Mouse (Mus musculus) heart, postnatal 0 days (tissue): Measurements from ENCODE around the gene Cd300a. TPM values are rescaled to one million over a fixed set of nuclear protein-coding genes. Genes with fewer than 3 reads are reported as not detected.

ENCODE experiments used
- ATAC-seq: fragments of 200-750 bp; cut with Nextera tagmentation; 2 replicates; pipeline ENCODE4 v1.8.0; 2017; ENCODE audit warnings: low read depth, moderate number of reproducible peaks, moderate library complexity; ENCODE audit not compliant: insufficient read depth
- DNase-seq: peaks from one replicate; pipeline ENCODE4 v3.0.0-alpha.2; 2016; ENCODE audit warnings: low spot score
- H3K27ac ChIP-seq: fragments of 300-500 bp; sonication (generic); 2 replicates; pipeline ENCODE4 v1.5.1; 2014; ENCODE audit warnings: low read depth, mild to moderate bottlenecking
- H3K27me3 ChIP-seq: fragments of 300-500 bp; sonication (generic); 2 replicates; pipeline ENCODE4 v1.6.1; 2014; ENCODE audit warnings: low read length, mixed read lengths; ENCODE audit not compliant: control insufficient read depth, insufficient read depth
- H3K36me3 ChIP-seq: fragments of 300-500 bp; sonication (generic); replicated peaks from 2 replicates; pipeline ENCODE4 v1.6.1; 2014; ENCODE audit warnings: low read length, mixed read lengths; ENCODE audit not compliant: control insufficient read depth, insufficient read depth
- H3K4me1 ChIP-seq: fragments of 300-500 bp; sonication (generic); 2 replicates; pipeline ENCODE4 v1.6.1; 2014; ENCODE audit warnings: antibody characterized with exemption; ENCODE audit not compliant: control insufficient read depth, insufficient read depth
- H3K4me2 ChIP-seq: fragments of 300-500 bp; sonication (generic); 2 replicates; pipeline ENCODE4 v1.6.1; 2014; ENCODE audit warnings: low read depth, mild to moderate bottlenecking, low read length, moderate library complexity
- H3K4me3 ChIP-seq: fragments of 300-500 bp; sonication (generic); 2 replicates; pipeline ENCODE4 v1.5.1; 2014; ENCODE audit warnings: low read depth, low read length
- H3K9ac ChIP-seq: fragments of 300-500 bp; sonication (generic); replicated peaks from 2 replicates; pipeline ENCODE4 v1.6.1; 2014; ENCODE audit warnings: low read depth, low read length, mixed read lengths
- H3K9me3 ChIP-seq: fragments of 300-500 bp; sonication (generic); replicated peaks from 2 replicates; pipeline ENCODE4 v1.6.1; 2016; ENCODE audit warnings: low read length; ENCODE audit not compliant: control insufficient read depth
- CTCF ChIP-seq: IDR thresholded peaks from 2 replicates; pipeline ENCODE4 v1.5.1; 2016; ENCODE audit warnings: antibody characterized with exemption, control low read depth, low read depth
- EP300 ChIP-seq: IDR thresholded peaks from 2 replicates; pipeline ENCODE4 v1.6.1; 2016; ENCODE audit warnings: antibody characterized with exemption, low read depth
- WGBS: fragments of 180-500 bp; shearing (Covaris S2); extraction: QIAGEN DNeasy Blood & Tissue Kit; methylation state at CpG from one replicate; pipeline ENCODE4 v1.1.7; 2014; 5-methylcytosine and 5-hydroxymethylcytosine counted together
- polyA plus RNA-seq: library from polyadenylated mRNA; unstranded; fragments of >200 nt; fragmentation: Nextera tagmentation; extraction: Ambion mirVana; gene quantifications from 2 replicates; pipeline ENCODE4 v1.2.1, GENCODE M21; 2015
- total RNA-seq: library from RNA; depleted of rRNA; stranded (reverse); fragments of >200 nt; gene quantifications from 2 replicates; pipeline ENCODE4 v1.2.3, GENCODE M21; 2014; ENCODE audit warnings: low replicate concordance

The Cd300a gene
- total and polyA plus RNA-seq, 2 experiments from 2014 or later, result 0.92 TPM; not detected in 1

DNA sequence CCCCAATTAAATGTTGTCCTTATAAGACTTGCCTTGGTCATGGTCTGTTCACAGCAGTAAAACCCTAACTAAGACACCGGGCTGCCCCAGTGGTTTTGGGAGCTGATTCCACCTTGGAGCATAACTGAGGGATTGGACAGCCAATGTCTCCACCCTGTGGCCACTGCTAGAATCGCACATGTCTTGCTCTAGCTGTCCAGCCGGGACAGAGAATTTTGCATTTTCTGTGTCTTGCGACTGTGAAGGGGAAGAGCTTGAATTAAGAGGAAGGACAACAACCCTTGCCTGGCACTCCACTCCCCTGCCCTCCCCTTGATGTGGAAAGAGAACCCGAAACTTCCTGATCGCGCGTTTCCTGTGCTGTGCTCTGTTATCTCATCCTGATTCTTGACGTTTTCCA is 23.0 kb downstream of the Cd300a start:
- TF ChIP-seq EP300 (no peak), CTCF (peak; percentile 87)
- H3K36me3 ChIP-seq, result no peaks in the 10 kb centered on the region
- 8% methylated on average over 9 of the region's 9 CpGs for WGBS
- H3K27ac ChIP-seq, result no peak overlapping the region
- peaks cover 10% of the 10 kb centered on the region; the same call in 1 of the 2 replicates for H3K4me1 ChIP-seq
- no peaks in the 10 kb centered on the region for H3K9me3 ChIP-seq
- no peak overlapping the region for H3K9ac ChIP-seq
- H3K4me2 ChIP-seq, result no peak overlapping the region
- H3K27me3 ChIP-seq, result no peaks in the 10 kb centered on the region
- peak; percentile 47 for ATAC-seq
- peak; percentile 73 for DNase-seq
- H3K4me3 ChIP-seq, result no peak overlapping the region

DNA sequence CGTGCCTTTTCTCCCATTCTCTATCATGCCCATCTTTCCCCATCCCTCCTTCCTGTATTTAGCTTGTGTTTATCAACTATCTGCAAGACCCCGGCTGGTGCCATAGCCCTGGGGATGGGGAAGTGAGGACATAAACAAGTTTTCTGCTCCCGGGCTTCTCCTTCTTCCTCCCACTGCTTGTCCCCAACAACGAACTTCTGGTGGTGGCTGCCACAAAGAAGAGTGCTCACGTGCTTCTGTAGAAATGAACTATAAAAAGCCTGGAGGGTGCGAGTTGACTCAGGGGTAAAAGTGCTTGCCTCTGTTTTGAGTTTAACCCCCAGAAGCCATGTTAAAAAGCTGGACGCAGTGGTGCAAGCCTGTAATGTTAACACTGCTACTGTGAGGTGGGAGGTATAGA is 25.1 kb downstream of the Cd300a start:
- ATAC-seq (no peak), DNase-seq (peak; percentile 23)
- 10% methylated on average over 7 of the region's 7 CpGs for WGBS
- H3K9ac ChIP-seq, result no peak overlapping the region
- H3K27ac ChIP-seq, result no peak overlapping the region
- H3K4me3 ChIP-seq, result no peak overlapping the region
- no peak overlapping the region; the same call in 1 of the 2 replicates for H3K4me2 ChIP-seq
- no peaks in the 10 kb centered on the region for H3K36me3 ChIP-seq
- no peak for TF ChIP-seq CTCF
- no peak for TF ChIP-seq EP300
- peaks cover 10% of the 10 kb centered on the region; the same call in 1 of the 2 replicates for H3K4me1 ChIP-seq
- H3K27me3 ChIP-seq, result no peaks in the 10 kb centered on the region
- H3K9me3 ChIP-seq, result 0 out of 2 replicates have a peak, but pooled peaks cover 3% of the 10 kb centered on the region

DNA sequence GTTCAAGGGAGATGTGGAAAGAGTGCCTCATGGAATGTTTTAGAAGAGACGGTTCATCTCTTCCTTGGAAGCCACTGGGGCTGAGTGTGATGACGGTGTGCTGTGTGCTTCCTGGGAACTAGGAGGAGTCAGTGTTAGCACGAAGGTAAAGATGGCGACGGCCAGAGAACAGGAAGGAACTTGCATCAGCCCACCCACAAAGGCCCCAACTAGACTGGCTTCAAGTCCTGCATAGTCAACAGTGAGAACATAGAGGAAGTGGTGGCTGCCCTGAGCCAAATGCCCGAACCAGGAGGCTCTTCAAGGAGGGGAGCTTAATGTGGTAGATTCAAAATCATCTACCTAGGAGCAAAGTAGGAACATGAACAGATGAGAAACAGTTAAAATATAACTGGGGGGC is 27.3 kb downstream of the Cd300a start:
- no peak for ATAC-seq
- WGBS, result 58% methylated on average over 6 of the region's 6 CpGs

DNA sequence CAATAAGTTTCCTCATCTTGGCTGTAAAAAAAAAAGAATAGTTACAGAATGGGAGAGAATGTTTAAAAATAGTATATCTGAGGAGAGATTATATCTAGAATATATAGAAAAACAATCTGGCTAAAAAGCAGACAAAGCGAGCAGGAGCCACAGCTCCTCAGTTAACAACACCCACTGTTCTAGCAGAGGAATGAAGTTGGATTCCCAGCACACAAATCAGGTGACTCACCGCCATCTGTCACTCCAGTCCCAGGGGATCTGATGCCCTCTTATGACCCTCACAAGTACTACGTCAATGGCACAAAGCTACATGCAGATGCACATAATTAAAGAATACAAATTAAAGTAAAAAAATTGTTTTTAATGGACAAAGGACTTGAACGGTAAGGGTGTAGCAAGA is 32.6 kb downstream of the Cd300a start:
- WGBS, result 74% methylated on average over 4 of the region's 4 CpGs
- no peak for ATAC-seq
- Histone ChIP-seq H3K4me1 (no peaks in the 10 kb centered on the region), H3K9me3 (0 out of 2 replicates have a peak, but pooled peaks cover 10% of the 10 kb centered on the region), H3K27ac (no peak overlapping the region), H3K4me3 (no peak overlapping the region), H3K4me2 (no peak overlapping the region), H3K9ac (no peak overlapping the region), H3K36me3 (no peaks in the 10 kb centered on the region), H3K27me3 (no peaks in the 10 kb centered on the region)
- TF ChIP-seq CTCF (no peak), EP300 (no peak)
- no peak for DNase-seq

More for the DNA sequence above, 27.3 kb downstream of the Cd300a start:
- H3K27me3 ChIP-seq, result no peaks in the 10 kb centered on the region
- H3K4me3 ChIP-seq, result no peak overlapping the region
- H3K4me1 ChIP-seq, result peaks cover 10% of the 10 kb centered on the region; the same call in 1 of the 2 replicates
- no peak for DNase-seq
- TF ChIP-seq EP300 (no peak), CTCF (no peak)
- no peak overlapping the region for H3K4me2 ChIP-seq
- H3K9ac ChIP-seq, result no peak overlapping the region
- H3K27ac ChIP-seq, result no peak overlapping the region
- H3K9me3 ChIP-seq, result 0 out of 2 replicates have a peak, but pooled peaks cover 3% of the 10 kb centered on the region
- H3K36me3 ChIP-seq, result no peaks in the 10 kb centered on the region

DNA sequence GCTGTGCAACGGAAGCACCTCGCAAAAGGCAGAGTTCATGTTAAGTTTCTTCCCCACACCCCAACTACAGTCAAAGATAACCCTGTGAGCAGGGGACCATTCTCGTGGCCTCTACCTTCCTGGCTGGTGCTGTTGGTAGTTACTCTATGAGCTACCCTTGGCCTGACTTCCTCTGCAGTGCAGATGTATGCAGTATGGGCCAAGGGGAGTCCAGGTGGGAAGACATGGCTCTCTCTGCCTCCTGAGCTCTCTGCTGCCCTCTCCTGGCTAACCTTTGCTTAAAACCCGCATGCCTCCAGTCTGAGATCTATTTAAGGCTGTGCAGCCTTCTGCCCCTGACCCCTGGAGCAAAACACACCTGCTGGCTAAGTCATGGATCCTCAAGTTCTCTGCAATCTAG is 34.1 kb downstream of the Cd300a start:
- Histone ChIP-seq H3K4me2 (no peak overlapping the region), H3K27ac (no peak overlapping the region), H3K4me3 (no peak overlapping the region), H3K9me3 (0 out of 2 replicates have a peak, but pooled peaks cover 10% of the 10 kb centered on the region), H3K36me3 (no peaks in the 10 kb centered on the region), H3K27me3 (no peaks in the 10 kb centered on the region), H3K4me1 (peaks cover 3% of the 10 kb centered on the region; the same call in 1 of the 2 replicates), H3K9ac (no peak overlapping the region)
- peak; percentile 34 for TF ChIP-seq CTCF
- no peak for TF ChIP-seq EP300
- DNase-seq, result no peak
- ATAC-seq, result no peak
- 68% methylated on average over 4 of the region's 4 CpGs for WGBS

DNA sequence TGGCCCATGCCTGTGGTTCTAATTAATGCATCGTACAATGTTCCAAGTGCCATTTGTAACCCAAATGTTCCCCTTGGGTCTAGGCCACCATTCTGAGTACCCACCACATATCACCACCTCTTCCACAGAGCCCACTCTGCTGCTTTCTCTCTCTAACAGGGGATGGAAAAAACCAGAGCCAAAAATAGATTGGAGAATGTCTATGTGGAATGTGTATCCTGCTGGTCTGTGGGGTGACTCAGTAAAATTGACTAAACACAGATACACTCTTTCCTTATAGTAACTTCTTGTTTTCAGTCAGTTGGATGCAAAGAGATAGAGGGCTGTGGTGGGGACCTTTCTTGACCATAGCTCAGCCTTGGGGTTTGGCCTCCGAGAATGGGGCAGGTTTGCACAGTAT is 39.7 kb downstream of the Cd300a start:
- no peaks in the 10 kb centered on the region for H3K36me3 ChIP-seq
- DNase-seq, result peak; percentile 65
- ATAC-seq, result peak; percentile 70
- peaks cover 12% of the 10 kb centered on the region for H3K4me1 ChIP-seq
- no peaks in the 10 kb centered on the region for H3K27me3 ChIP-seq
- TF ChIP-seq CTCF, result no peak
- TF ChIP-seq EP300, result no peak
- no peak overlapping the region for H3K4me2 ChIP-seq
- no peaks in the 10 kb centered on the region for H3K9me3 ChIP-seq
- H3K27ac ChIP-seq, result peak overlapping the region; percentile 49
- WGBS, result 57% methylated on average over 2 of the region's 2 CpGs
- no peak overlapping the region for H3K4me3 ChIP-seq
- H3K9ac ChIP-seq, result no peak overlapping the region
